Mouse (Mus musculus) layer of hippocampus, postnatal 36 days (tissue): ENCODE data around the gene St6gal1. TPM values are rescaled to one million over a fixed set of nuclear protein-coding genes. Genes with fewer than 3 reads are reported as not detected.

ENCODE experiments used
- DNase-seq, 2 experiments: peaks; one replicate each; pipeline ENCODE4 v3.0.0; 2022
- total RNA-seq, 2 experiments: library from RNA; stranded (reverse); gene quantifications; 2 replicates each; pipeline ENCODE4 v1.2.3; 2021

Gene St6gal1
- total RNA-seq, 2 experiments from 2014 or later, result 16.5 to 18.1 TPM

- DNase-seq, result no peak
Measured at GRCm38 (mm10) chr16:23361434-23361970, 137.0 kb downstream of the St6gal1 start.

- DNase-seq, result no peak
Measured at GRCm38 (mm10) chr16:23364328-23364990, 139.9 kb downstream of the St6gal1 start.

- DNase-seq, result no peak
Measured at GRCm38 (mm10) chr16:23369124-23369523, 144.6 kb downstream of the St6gal1 start.

GRCm38 (mm10) chr16:23370724-23371123, 146.2 kb downstream of the St6gal1 start:
- no peak for DNase-seq

- DNase-seq, result no peak
Measured at GRCm38 (mm10) chr16:23372340-23372739, 147.8 kb downstream of the St6gal1 start.

GRCm38 (mm10) chr16:23374068-23374467, 149.5 kb downstream of the St6gal1 start:
- no peak for DNase-seq

- no peak for DNase-seq
Measured at GRCm38 (mm10) chr16:23374938-23375337, 150.4 kb downstream of the St6gal1 start.

- no peak for DNase-seq
Measured at GRCm38 (mm10) chr16:23376189-23376588, 151.6 kb downstream of the St6gal1 start.

- no peak for DNase-seq
Measured at GRCm38 (mm10) chr16:23379536-23380230, 155.1 kb downstream of the St6gal1 start.

GRCm38 (mm10) chr16:23384304-23384703, 159.8 kb downstream of the St6gal1 start:
- DNase-seq, result no peak

- DNase-seq, result no peak
Measured at GRCm38 (mm10) chr16:23397931-23398330, 173.4 kb downstream of the St6gal1 start.

GRCm38 (mm10) chr16:23401463-23401862, 176.9 kb downstream of the St6gal1 start:
- no peak for DNase-seq

GRCm38 (mm10) chr16:23401959-23402358, 177.4 kb downstream of the St6gal1 start:
- DNase-seq, result no peak

- peak; percentile 47 to 67 for DNase-seq
Measured at GRCm38 (mm10) chr16:23403008-23403755, 178.6 kb downstream of the St6gal1 start.

Other genes starting within 250 kb of the St6gal1 start
- not detected for gene Kng2, start 195.3 kb upstream of the St6gal1 start, total RNA-seq
- not detected for gene Kng1, start 166.9 kb upstream of the St6gal1 start, total RNA-seq
- 100 to 1,000 TPM; 900 to 999 TPM for gene Eif4a2, start 117.3 kb upstream of the St6gal1 start, total RNA-seq
- 1 to 10 TPM; 3.3 to 4.2 TPM for gene Rfc4, start 97.0 kb upstream of the St6gal1 start, total RNA-seq
- not detected for gene Adipoq, start 78.2 kb upstream of the St6gal1 start, total RNA-seq
- gene Rtp1, start 204.4 kb downstream of the St6gal1 start, total RNA-seq, result under 1 TPM; 0.10 to 0.15 TPM